Mouse (Mus musculus): ENCODE measurements at regions not wholly inside any gene's neighbourhood (a gene's known extent, or its start where the extent isn't known, plus 50 kb on each side); places are given as distances from the start of the nearest gene placed in this dataset.

DNA sequence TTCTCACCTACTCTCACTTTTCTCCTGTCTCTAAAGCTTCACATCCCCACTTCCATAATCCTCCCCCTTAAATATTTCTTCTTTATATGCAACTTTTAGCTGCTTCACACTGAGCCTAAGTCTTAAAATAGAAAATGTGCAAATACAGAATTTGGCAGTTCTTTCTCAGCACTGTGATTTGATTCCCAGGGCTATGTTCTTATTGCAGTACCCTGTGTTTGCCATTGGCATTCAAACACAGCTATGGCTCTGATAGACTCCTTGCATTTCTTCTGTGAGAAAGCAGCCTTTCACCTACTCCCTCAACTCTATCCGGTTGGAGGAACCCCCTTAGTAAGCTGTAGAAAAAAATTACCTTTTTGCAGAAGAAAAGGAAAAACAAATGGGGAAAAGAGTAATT is 192.6 kb upstream of the Cldn34d start:
- no peak for DNase-seq (ENCODE audit: low spot score)

DNA sequence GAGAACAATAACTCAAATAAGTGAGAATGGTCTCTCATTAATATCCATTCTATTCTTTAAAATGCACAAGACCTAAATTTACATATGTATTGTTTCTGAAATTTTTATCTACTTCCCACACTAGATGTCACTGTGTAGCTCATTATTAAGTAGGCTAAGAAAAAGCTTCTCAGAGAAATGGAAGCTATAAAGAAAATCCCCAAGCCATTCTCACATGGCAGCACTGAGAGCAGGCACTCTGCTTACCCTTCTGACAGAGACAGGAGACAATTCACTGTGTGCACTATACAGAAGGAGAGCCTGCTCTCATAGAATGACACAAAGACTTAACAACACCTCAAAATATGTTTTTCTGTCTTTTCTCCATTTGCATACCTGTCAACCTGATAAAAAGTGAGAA is 187.9 kb upstream of the Cldn34d start:
- DNase-seq (ENCODE audit: low spot score): peak; percentile 0

DNA sequence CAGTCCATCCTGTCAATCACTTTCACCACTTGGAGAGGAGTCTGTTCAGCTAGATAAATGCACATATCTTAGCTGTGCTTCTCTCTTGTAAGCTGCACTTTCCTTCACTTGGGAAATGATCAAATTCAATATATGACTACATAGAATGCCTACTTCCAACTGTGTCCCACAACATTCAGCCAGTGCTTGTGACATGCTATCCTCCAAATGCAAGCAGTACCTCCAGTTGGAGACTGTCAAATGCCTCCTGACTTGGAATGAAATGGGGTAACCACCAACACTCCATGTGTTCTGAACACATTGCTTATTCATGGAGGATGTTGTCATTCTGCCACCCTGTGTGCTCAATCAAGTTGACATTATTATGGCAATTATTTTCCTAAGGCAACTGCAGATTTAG is 177.3 kb upstream of the Cldn34d start:
- no peak for DNase-seq (ENCODE audit: low spot score)

Data from embryo, embryonic 10.5 days (tissue).